Mouse (Mus musculus): ENCODE measurements around the gene Net1.
"Not testable (repeated sequence)": the region's sequence is repeated elsewhere in the genome, so short reads cannot be mapped to it uniquely, and the experiment has no call there.

Net1 gene

DNA sequence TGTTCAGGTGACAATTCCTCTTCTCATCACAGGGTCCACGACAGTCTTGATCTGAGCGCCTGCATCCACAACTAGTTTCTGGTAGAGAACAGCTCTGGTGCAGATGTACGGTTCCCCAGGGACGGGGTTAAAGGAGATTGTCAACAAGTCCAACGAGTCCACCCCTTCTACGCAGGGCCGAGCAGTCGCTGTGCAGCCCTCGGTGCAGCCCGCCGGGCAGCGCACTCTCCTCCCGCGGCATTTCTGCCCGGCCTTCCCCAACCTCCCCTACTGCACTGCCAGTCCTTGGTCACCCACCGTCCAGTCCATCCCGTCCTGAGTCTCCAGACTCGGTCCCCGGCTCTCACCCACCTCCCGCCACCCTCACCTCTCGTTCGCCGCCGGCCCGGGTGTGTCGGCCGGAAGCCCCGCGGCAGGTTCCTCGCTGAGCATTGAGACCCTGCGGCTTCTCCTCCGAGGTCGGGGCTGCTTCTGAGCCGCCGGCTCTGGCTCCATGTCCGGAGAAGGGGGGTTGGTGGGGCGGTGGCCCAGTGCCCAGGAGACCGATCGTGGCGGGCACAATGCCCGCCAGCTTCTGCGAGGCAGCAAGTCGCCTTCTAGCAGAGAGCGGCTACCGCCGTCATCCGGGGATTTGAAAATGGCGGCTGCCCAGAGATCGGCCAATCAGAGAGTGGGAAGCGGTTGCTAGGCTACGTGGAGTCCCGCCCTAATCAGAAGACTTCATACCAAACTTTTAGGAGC lies at the start of gene Net1, which contains the start of gene Tubal3:
TSS of gene Net1 (minus strand) at position 650 of the 741 bp plus-strand sequence.
TSS of gene Tubal3 (plus strand) at position 704 of the 741 bp plus-strand sequence.
- peak; percentile 90 for DNase-seq (ENCODE audit: low read depth, low spot score)

DNA sequence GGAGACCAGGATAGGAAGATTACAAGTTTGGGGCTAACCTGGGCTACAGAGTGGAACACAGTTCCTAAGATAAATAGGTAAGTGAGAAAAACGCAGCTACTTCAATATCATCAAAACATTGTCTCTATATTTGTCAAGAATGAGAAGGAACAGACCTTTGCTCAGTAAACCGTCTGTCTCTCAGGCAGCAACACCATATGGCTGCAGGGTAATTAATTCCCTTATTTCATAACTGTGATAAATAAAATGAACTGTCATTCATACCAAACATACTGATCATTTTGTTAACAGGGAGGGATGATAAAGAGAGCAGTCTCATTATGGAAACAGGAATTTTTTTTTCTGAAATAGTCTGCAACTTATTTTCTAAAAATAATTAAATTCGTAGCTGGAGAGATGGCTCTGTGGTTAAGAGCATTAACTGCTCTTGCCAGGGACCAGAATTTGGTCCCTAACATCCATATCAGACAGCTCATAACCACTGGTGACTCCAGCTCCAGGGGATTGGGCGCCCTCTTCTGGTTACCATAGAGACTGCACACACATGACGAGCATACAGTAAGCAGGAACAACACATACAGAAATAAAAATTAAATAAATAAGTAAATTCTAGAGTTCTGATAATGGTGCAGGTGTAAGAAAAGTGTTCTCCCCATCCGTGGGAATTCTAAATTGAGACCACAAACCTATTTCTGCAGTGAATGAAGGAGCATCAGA lies 33.3 kb upstream of the Net1 start:
- DNase-seq (ENCODE audit: low read depth, low spot score), result no peak

DNA sequence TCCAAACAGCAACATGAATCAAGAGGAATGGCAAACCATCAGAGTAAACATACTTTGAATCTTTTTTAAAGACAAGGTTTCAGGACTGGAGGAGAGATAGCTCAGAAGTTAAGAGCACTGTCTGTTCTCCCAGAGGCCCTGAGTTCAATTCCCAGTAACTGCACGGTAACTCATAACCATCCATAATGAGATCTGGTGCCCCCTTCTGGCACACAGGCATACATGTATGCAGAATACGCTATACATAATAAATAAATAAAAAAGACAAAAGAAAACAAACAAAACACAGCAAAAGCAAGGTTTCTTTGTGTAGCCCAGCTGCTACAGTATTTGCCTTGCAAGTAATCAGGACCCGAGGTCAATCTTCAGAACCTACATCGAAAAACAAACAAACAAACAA lies 31.5 kb upstream of the Net1 start:
- DNase-seq (ENCODE audit: low read depth, low spot score), result no peak

DNA sequence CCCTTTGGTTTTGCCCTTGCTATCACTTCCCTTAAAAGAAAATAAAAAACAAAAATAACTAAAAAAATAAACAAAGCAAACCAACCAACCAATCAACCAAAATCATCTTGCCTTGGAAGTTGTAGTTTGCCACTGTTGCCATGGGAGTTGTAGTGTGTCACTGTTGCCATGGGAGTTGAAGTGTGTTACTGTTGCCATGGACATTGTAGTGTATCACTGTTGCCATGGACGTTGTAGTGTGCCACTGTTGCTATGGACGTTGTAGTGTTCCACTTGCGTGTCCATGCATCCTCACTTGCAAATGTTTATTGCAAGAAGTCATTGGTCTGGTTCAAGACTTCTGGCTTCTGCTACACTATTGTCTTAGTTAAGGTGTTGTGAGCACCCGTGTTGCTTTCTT lies 29.2 kb upstream of the Net1 start:
- no peak for DNase-seq (ENCODE audit: low read depth, low spot score)

DNA sequence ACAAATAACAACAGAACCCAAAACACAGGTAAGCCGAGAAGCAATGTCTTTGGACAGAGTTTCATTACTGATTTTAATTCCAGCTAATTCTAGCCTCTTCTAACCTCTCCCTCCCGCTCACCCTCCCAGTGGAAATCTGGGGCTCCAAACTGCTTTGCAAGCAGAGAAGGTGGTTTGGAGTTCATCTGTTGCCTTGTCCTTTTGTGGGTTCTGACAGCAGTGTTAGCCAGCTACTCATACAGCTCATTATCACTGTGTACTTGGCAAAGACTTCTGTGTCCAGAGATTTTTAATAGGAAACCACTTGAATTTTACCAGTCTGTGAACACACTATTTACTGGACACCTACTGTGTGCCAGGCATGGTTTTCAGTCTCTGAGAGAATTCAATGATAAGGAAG lies 27.2 kb upstream of the Net1 start, which contains the start of gene Ucn3:
TSS of gene Ucn3 (minus strand) at position 101 of the 400 bp plus-strand sequence.
- DNase-seq (ENCODE audit: low read depth, low spot score), result no peak

DNA sequence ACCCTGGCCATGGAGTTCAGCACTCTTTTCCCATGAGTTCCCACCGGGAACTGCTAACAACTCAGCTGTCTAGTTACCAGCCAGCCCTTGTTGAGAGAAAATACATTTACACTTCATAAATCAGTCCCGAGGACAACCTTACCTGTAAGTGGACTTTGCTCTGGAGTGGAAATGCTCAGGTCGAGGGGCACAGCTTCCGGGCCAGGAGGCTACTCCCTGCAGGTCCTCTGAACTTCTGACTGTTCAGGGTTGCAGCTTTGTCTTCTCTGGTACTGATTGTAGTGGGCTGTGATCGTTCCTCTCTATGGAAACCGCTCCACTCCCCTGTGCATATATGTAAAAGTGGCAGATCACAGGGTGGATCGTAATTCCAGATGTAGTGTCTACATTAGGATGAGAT lies 26.7 kb upstream of the Net1 start:
- DNase-seq (ENCODE audit: low read depth, low spot score), result no peak

DNA sequence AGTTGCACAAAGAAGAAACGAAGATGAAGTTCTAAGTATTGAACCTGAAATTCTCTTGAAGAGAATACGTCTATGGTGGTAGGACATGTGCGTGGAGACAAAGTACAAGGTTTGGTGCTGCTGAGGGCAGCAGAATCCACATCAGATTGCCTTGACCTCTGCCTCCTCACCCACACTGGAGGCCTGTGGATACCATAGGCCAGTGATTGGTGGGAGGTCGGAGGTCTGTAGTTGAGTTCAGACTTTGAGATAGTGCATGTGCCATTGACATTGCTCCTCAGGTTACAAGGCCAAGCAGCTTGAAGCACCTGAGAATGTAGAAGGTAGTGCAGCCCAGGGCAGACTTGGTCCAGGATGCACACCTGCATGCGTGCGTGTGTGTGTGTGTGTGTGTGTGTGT lies 8.0 kb upstream of the Net1 start:
- DNase-seq (ENCODE audit: low read depth, low spot score), result no peak

DNA sequence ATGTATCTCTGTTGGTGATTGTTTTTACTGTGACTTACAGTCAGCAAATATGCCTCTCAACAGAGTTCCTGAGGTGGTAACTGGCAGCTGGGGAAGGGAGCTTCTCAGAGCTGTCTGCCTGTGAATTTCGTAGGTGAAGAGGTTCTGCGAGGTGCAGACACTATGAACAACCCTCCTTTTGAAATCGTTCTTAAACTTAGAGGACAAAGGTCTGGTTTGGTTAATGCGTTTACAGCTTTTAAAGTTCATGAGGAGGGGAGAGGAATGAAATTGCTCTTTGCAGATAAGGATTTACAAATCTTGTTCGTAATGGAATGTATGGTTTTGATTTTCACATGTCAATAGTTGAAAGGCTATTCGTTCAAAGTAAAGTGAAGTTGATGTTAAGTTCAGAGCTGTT lies 7.6 kb upstream of the Net1 start:
- no peak for DNase-seq (ENCODE audit: low read depth, low spot score)

DNA sequence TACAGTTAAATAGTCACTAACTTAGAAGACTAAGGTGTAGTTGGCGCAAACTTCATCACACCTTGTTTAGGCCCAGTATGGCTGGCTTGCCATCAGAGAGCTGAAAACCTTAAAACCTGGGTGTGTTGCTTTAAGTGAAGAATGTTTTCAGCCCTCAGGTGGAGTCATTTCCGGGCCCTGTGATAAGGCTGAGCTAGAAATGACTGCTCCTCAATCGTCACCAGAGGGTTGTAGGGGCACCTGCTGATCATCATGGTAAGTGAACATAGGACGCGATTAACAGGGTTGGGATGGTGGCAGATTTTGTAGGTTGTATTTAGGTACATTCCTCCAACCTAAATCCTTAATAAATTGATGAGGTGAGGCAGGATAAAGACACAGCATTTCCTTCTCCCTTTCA lies 6.5 kb upstream of the Net1 start:
- no peak for DNase-seq (ENCODE audit: low read depth, low spot score)

DNA sequence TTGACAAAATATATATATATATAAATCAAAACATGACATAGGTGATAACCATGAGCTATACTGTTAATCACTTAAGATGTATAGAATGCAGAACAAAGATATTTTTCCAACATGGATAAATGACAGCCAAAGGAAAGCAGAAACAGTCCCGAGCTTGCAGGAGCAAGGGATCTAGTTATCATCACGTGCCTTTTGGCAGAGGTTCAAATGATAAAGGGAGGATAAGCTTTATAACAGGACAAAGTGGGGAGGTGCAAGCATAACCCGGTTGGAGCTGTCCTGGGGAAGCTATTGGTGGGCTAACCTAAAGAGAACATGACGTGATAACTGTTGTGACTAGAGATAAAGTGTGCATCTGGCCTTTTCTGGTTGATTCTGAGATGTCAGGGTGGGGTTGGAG lies 4.5 kb downstream of the Net1 start:
- no peak for DNase-seq (ENCODE audit: low read depth, low spot score)

DNA sequence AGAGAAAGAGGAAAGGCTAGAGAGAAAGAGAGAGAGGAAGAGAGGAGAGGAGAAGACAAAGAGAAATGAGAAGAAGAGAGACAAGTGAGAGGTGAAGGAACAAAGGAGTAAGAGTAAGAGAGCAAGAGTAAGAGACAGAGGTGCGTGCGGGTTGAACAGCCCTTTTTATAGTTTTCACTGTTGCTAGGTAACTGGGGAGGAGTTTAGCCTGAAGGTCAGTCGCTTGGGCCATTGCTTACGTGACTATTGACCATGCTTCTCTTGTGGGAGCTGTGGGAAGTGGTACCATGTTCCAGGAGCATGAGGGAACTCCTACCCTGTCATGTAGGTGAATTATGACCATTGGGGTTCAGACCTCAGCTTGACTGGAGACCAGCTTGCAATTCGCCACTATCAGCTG lies 7.7 kb downstream of the Net1 start:
- no peak for DNase-seq (ENCODE audit: low read depth, low spot score)

DNA sequence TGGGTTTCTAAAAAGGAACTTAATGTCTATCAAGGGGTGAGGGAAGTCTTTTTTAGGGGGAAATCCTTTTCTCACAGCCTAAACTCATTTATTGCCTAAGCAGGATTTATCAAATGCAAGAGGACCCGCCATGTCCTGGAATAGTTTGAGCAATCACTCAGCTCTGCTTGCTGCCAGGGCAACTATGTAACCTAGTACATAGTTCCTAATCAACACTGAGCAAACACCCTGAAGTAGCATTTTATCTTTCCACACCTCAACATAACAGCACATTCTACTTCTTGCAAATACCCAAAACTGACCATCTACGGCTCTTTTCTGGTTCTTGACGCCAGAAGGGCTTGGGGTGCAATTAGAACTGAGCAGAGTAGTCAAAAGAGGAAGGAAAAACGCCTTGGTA lies 9.8 kb downstream of the Net1 start:
- no peak for DNase-seq (ENCODE audit: low read depth, low spot score)

DNA sequence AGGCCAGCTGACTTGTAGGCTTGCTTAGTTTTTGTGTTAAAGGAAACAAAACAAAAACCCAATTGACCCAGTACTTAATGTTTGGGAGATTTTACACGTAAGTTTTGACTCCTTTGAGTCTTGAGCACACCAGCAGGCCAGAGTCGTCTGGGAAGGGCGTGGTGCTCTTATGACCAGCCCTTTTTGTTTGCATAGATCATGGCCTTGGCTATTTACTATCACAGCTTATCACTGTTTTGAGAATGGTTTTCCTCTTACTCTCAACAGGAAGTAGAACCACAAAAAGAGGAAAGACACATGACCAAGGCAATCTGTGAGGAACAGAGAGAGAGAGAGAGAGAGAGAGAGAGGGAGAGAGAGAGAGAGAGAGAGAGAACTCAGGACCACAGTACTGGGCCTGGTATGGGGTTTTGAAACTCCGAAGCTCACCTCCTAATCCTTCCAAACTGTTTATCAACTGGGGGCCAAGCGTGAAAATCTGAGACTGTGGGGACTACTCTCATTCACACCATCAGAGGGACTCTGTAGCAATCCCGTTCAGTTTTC lies 10.8 kb downstream of the Net1 start:
- DNase-seq (ENCODE audit: low read depth, low spot score), result no peak

DNA sequence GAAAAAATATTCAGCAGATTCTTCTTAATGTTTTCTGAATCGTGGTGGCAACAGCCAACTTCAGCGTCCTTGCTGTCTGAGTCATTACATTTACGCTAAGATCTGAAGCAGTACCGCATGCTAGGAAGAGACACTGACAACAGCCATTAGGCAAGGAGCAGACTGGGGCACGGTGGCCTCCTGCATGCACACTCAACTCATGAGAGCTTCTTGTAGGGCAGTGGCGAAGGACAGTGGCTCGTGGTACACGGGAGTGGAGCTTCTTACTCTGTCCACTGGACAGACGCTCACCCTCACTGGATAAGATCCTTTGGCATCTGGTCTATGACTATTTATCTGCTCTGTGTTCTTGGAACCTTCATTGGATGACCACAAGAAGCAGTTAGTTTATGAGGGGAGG lies 18.7 kb downstream of the Net1 start:
- no peak for DNase-seq (ENCODE audit: low read depth, low spot score)

DNA sequence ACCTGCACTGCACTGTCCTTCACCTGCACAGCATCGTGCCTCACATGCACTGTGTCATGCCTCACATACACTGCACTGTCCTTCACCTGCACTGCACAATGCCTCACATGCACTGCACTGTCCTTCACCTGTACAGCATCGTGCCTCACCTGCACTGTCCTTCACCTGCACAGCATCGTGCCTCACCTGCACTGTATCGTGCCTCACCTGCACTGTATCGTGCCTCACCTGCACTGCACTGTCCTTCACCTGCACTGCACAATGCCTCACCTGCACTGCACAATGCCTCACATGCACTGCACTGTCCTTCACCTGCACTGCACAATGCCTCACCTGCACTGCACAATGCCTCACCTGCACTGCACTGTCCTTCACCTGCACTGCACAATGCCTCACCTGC lies 19.8 kb downstream of the Net1 start:
- DNase-seq (ENCODE audit: low read depth, low spot score), result not testable (repeated sequence)

DNA sequence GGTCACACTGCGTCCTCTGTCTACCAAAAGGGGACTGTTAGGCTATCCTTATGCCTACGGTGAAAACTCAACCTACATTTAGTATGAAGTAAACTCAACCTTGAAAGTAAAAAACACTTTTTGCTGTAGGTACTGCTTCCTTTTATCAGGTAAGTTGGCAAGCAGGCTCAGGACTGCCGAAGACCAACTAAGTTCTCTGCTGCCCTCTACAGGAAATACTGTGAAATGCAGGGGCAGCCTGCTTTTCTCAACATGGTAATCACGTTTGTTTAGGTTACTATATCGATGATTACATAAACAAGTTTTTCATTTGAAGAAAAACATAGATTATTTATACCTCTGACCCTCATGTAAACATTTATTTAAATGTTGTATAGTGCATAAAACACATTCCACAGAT lies 21.1 kb downstream of the Net1 start:
- DNase-seq (ENCODE audit: low read depth, low spot score), result peak; percentile 81

DNA sequence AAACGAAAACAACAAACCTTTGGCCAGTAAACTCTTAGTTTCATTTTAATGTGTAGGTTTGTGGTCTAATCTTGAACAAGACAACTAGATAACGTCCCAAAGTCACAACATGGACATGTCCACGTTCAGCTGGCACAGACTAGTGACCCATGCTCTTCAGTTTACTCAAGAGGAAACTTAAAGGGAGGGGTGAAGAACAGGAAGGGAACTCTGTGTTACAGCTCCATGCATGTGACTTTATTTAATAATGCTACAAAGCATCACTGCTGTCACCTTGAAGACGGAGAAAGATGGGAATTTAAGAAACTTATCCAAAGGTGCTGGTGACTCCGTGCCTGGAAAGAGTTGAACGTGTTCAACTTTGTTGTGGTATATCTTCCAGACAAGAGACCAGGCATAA lies 22.0 kb downstream of the Net1 start:
- DNase-seq (ENCODE audit: low read depth, low spot score), result no peak

DNA sequence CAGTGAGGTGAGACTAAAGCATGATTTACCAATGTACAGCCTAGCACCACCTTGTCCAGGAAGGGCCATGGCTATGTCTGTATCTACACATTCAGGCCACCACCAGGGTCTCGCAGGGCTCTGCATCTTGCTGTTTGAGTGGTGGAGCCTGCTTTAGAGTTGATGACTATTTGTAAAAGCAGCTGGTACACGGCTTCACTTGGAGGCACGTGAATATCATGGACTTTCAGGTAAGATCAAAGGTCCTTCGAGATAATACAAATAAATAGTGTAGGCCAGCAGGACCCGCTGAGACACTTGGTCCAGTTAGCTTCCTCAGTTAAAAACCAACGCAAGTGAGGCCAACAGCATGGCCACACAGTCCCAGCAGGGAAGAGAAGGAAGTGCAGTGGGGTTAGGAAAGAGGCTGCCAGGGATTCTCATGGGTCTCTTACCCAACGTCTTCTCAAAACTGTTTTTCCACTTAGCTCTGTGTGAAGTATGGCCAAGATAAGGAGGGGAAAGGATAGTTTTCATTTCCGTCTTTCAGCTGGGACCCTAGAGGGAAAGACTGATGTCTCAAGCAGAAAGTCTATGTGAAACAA lies 22.5 kb downstream of the Net1 start:
- DNase-seq (ENCODE audit: low read depth, low spot score), result no peak

DNA sequence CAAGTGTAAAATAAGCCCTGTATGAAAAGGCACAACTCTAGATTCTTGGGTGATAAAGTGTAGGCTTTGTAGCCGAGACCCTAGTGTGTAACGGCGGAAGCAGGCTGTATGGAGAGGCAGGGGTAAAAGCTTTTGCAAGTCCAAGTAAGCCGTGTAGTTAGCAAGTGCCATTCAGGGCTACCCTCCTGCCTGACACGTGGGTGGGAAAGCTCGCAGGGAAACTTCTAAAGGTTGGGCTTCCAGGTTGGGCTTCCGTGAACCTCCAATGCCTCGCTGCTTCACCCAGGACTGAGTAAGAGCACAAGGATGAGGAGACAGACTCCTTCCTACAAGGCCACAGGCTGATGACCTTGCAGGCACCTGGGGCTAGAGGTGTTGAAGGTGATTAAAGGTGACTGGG lies 23.5 kb downstream of the Net1 start:
- DNase-seq (ENCODE audit: low read depth, low spot score), result no peak

DNA sequence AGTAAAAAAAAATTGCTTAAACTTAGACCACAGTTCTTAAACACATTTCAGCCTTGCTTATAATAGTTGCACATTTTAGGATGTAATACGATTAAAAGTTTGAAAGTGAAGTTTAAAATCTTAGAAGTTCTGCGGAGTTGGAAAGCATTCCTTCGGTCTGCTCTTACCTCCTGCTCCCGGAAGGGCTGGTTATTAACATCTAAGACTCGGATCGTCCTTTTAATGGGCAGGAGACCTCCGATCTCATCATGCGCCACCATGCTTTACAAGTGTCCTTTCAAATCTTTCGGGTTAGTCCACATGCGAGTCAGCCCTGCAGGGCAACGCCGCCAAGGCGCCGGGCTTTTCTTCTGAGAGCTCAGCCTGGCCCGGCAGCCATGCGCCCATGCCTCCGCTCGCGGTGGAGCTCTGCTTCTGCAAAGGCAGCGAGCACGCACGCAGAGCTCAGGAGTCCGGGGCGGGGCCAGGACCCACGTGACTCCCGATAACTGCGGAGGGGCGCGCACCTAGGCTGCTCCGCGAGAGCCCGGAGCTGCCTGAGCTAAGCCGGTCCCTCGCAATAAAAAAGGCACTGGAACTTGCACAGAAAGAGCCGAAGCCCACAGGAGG lies 24.8 kb downstream of the Net1 start:
- DNase-seq (ENCODE audit: low read depth, low spot score), result peak; percentile 91

DNA sequence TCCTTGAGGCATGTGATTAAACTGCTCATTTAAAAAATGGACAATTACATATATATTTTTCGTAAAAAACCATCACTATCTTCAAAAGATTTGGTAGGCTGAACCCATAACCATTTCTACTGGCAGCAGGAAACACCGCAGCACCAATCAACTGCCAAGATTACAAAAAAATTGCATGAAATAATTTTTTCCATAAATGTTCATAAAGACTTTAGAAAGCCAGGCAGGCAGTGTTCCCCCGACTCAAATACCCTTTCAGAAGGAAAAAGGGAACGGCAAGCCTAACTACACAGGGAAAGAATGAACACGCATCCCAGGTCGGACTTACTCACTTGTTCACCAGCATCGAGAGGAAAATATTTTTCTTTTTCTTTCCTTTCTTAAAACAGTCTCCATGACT lies 25.4 kb downstream of the Net1 start:
- DNase-seq (ENCODE audit: low read depth, low spot score), result peak; percentile 25

DNA sequence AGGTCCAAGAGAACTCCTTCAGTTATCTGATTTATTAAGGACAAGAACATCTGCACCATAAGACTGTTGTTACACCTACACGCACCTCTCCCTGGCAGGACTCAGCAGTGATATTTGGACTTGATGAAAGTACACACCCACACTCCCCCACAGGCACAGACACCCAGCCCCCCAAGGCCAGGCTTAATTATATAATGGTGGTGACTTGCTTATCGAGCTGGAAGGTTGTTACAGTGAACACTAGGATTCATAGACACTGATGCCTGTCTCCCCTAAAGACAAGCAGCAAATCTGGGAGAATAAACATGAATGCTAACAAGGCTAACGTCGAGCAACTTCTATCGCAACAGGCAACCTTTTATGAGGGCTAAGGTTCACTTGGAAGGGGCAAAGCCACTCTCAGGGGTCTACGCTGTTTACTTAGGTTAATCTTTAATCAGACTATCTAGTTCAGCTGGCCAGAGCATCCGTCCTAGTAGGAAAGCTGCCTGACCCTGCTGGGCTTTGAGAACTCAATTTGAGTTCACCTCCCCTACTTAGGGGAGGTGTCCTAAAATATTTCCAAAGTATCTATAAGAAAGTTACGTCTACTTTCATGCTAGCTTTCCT lies 26.4 kb downstream of the Net1 start:
- DNase-seq (ENCODE audit: low read depth, low spot score), result no peak
